Mouse (Mus musculus) ES-Bruce4 (cell line): ENCODE measurements at regions not wholly inside any gene's neighbourhood (a gene's known extent, or its start where the extent isn't known, plus 50 kb on each side); places are given as distances from the start of the nearest gene placed in this dataset.

Experiments
- CTCF ChIP-seq: IDR thresholded peaks from one replicate; pipeline ENCODE4 v1.8.1; 2011; ENCODE audit warnings: low read depth, low read length
- POLR2A ChIP-seq: IDR thresholded peaks from one replicate; pipeline ENCODE4 v1.8.1; 2011; ENCODE audit warnings: low read length; ENCODE audit not compliant: insufficient read depth

GRCm38 (mm10) chr2:144191707-144192106, 78.8 kb upstream of the Mgme1 start:
- TF ChIP-seq CTCF (no peak), POLR2A (no peak)
